In genomic region chr6:126764563-126765091, GRCm38 (mm10) we compare ENCODE assay signal across 18 mouse cellular contexts. TPM values are rescaled to one million over a fixed set of nuclear protein-coding genes. Genes with fewer than 3 reads are reported as not detected.
DNase-seq lines count a peak whose midpoint lies in the region; ATAC-seq and TF ChIP-seq lines count a peak whose summit lies in the region.
"Had no signal": no experiment of that assay in that cellular context is flagged by ENCODE, and none has a peak within 500 bp of the region (broad histone marks: within the 10 kb centered on the region; RNA-seq: fewer than 3 reads in every experiment).

No protein-coding gene starts in this region.

- H3K4me3 ChIP-seq in forebrain, embryonic 15.5 days: no peak overlapping the region
- H3K4me3 ChIP-seq in forebrain, embryonic 12.5 days (replicated peaks): no peak overlapping the region
- no peak overlapping the region for H3K4me3 ChIP-seq in left cerebral cortex, adult 2 months
- no peak overlapping the region for H3K4me3 ChIP-seq in forebrain, embryonic 16.5 days (replicated peaks; ENCODE audit: low read length)
- H3K4me3 ChIP-seq: embryonic facial prominence, embryonic 10.5 days; gastrocnemius, adult 2 months; heart, embryonic 12.5 days; intestine, embryonic 15.5 days had no signal

- no peaks in the 10 kb centered on the region for H3K36me3 ChIP-seq in forebrain, embryonic 15.5 days
- H3K36me3 ChIP-seq in forebrain, embryonic 12.5 days (replicated peaks): no peaks in the 10 kb centered on the region
- no peaks in the 10 kb centered on the region for H3K36me3 ChIP-seq in forebrain, embryonic 16.5 days (ENCODE audit: control insufficient read depth, insufficient read depth)
- H3K36me3 ChIP-seq: embryonic facial prominence, embryonic 10.5 days; heart, embryonic 12.5 days; intestine, embryonic 15.5 days had no signal

- WGBS in forebrain, embryonic 15.5 days: 35% methylated on average over 11 of the region's 11 CpGs
- 60% methylated on average over 10 of the region's 11 CpGs for WGBS in forebrain, embryonic 12.5 days
- WGBS in forebrain, embryonic 16.5 days: 38% methylated on average over 11 of the region's 11 CpGs

- peaks cover 27% of the 10 kb centered on the region for H3K4me1 ChIP-seq in forebrain, embryonic 15.5 days
- H3K4me1 ChIP-seq in forebrain, embryonic 12.5 days: peaks cover 43% of the 10 kb centered on the region
- H3K4me1 ChIP-seq in forebrain, embryonic 16.5 days (replicated peaks; ENCODE audit: control insufficient read depth, insufficient read depth, low read length): peaks cover 27% of the 10 kb centered on the region
- H3K4me1 ChIP-seq: intestine, embryonic 15.5 days had no signal

- intact Hi-C loops in left cerebral cortex, adult 2 months (cut with DNase I): no loop called here

- H3K4me2 ChIP-seq in forebrain, embryonic 15.5 days (replicated peaks): no peak overlapping the region
- H3K4me2 ChIP-seq in forebrain, embryonic 12.5 days: no peak overlapping the region
- no peak overlapping the region for H3K4me2 ChIP-seq in forebrain, embryonic 16.5 days (ENCODE audit: low read length)
- H3K4me2 ChIP-seq: heart, embryonic 12.5 days; intestine, embryonic 15.5 days had no signal

- no peaks in the 10 kb centered on the region for H3K27me3 ChIP-seq in forebrain, embryonic 15.5 days
- no peaks in the 10 kb centered on the region for H3K27me3 ChIP-seq in forebrain, embryonic 12.5 days
- no peaks in the 10 kb centered on the region for H3K27me3 ChIP-seq in forebrain, embryonic 16.5 days (replicated peaks; ENCODE audit: control insufficient read depth, insufficient read depth, low read length)
- H3K27me3 ChIP-seq: heart, embryonic 12.5 days; intestine, embryonic 15.5 days had no signal

- no peak overlapping the region for H3K9ac ChIP-seq in forebrain, embryonic 15.5 days (replicated peaks)
- H3K9ac ChIP-seq in forebrain, embryonic 12.5 days: no peak overlapping the region
- H3K9ac ChIP-seq in forebrain, embryonic 16.5 days (replicated peaks; ENCODE audit: low read depth, low read length): peak overlapping the region; percentile 44
- H3K9ac ChIP-seq: heart, embryonic 12.5 days; intestine, embryonic 15.5 days had no signal

- no peak for TF ChIP-seq CTCF in left cerebral cortex, adult 2 months (IDR thresholded peaks at IDR 0.05)

- DNase-seq in left cerebral cortex, adult 2 months (ENCODE audit: extremely low spot score in 1 of 2, low spot score in 2 of 2): no peak
- no peak for DNase-seq in left cerebral cortex, adult 8-10 months (ENCODE audit: low spot score in 2 of 2)
- DNase-seq in brain, adult 2 months (ENCODE audit: low read depth, low spot score): peak; percentile 30
- DNase-seq: adrenal gland, postnatal 14 days; cerebellum, adult 2 months; cerebellum, postnatal 10 days; gastrocnemius, adult 2 months; gastrocnemius, postnatal 25 days had no signal

- no peaks in the 10 kb centered on the region for H3K9me3 ChIP-seq in forebrain, embryonic 15.5 days
- no peaks in the 10 kb centered on the region for H3K9me3 ChIP-seq in forebrain, embryonic 12.5 days
- H3K9me3 ChIP-seq in forebrain, embryonic 16.5 days (ENCODE audit: control insufficient read depth, low read length): no peaks in the 10 kb centered on the region
- H3K9me3 ChIP-seq: embryonic facial prominence, embryonic 10.5 days; heart, embryonic 12.5 days; intestine, embryonic 15.5 days had no signal

- peak overlapping the region; percentile 81 for H3K27ac ChIP-seq in forebrain, embryonic 15.5 days (replicated peaks)
- H3K27ac ChIP-seq in forebrain, embryonic 12.5 days: no peak overlapping the region
- peak overlapping the region; percentile 36; the same call in 1 of the 2 replicates for H3K27ac ChIP-seq in left cerebral cortex, adult 2 months
- peak overlapping the region; percentile 77 for H3K27ac ChIP-seq in forebrain, embryonic 16.5 days (ENCODE audit: low read length)
- H3K27ac ChIP-seq: embryonic facial prominence, embryonic 10.5 days; gastrocnemius, adult 2 months; intestine, embryonic 15.5 days had no signal

- peak; percentile 62 for ATAC-seq in forebrain, embryonic 15.5 days (replicated peaks)
- ATAC-seq in forebrain, embryonic 12.5 days (ENCODE audit: low FRiP score): no peak
- peak; percentile 69 for ATAC-seq in forebrain, embryonic 16.5 days
- no peak for ATAC-seq in frontal cortex, adult (ENCODE audit: low TSS enrichment)
- ATAC-seq: activated CD4-positive, CD25-positive, alpha-beta regulatory T cell, adult 4 months; intestine, embryonic 15.5 days; Patski had no signal

RNA-seq across cellular contexts. Expression of gene Kcna6, which starts 24.2 kb away (rescaled TPM):
- 10.6 and 11.4 TPM in 2 replicates for polyA plus RNA-seq in forebrain, embryonic 15.5 days (2015; fragmentation: Nextera tagmentation; extraction: Ambion mirVana)
- polyA plus RNA-seq in forebrain, embryonic 12.5 days (2016; fragmentation: Nextera tagmentation; extraction: Ambion mirVana): 5.9 and 6.3 TPM in 2 replicates
- 10 to 100 TPM; 56.3 to 65.4 TPM for total RNA-seq in left cerebral cortex, adult 2 months (2021)
- 10 to 100 TPM; 73.3 to 81.8 (median 75.4) TPM for total RNA-seq in left cerebral cortex, adult 8-10 months (2022)
- polyA plus RNA-seq in forebrain, embryonic 16.5 days (2015; fragmentation: Nextera tagmentation; extraction: Ambion mirVana): 14.2 and 16.8 TPM in 2 replicates
- total RNA-seq: CH12.LX had no signal
- polyA plus RNA-seq: activated CD4-positive, CD25-positive, alpha-beta regulatory T cell, adult 4 months had no signal

Comparison
In these comparisons a context has a peak if more than half of its experiments do, and no peak if none do; other contexts are left out.
1. ATAC-seq: peak in forebrain, embryonic 15.5 days (single experiment) and forebrain, embryonic 16.5 days (single experiment); none in forebrain, embryonic 12.5 days (single experiment) and frontal cortex, adult (single experiment).